Mouse (Mus musculus) cerebellum, adult (tissue): ENCODE data around the gene Dock1.

ENCODE experiments used
- ATAC-seq: cut with Nextera tagmentation; 2 replicates; pipeline ENCODE4 v1.9.2; 2017; ENCODE audit warnings: mild to moderate bottlenecking, moderate library complexity, mixed read lengths; ENCODE audit not compliant: insufficient number of reproducible peaks, low FRiP score, low TSS enrichment

Dock1 gene

GRCm38 (mm10) chr7:134941891-134942290, 271.4 kb downstream of the Dock1 start:
- ATAC-seq: no peak

GRCm38 (mm10) chr7:134943063-134943462, 272.6 kb downstream of the Dock1 start:
- ATAC-seq: no peak

- no peak for ATAC-seq
These were observed 273.2 kb downstream of the Dock1 start for GRCm38 (mm10) chr7:134943701-134944100.

- no peak for ATAC-seq
These were observed 275.7 kb downstream of the Dock1 start for GRCm38 (mm10) chr7:134945925-134946716.

- no peak for ATAC-seq
These were observed 288.6 kb downstream of the Dock1 start for GRCm38 (mm10) chr7:134959086-134959485.

- no peak for ATAC-seq
These were observed 290.4 kb downstream of the Dock1 start for GRCm38 (mm10) chr7:134960871-134961270.

GRCm38 (mm10) chr7:134961608-134962007, 291.2 kb downstream of the Dock1 start:
- no peak for ATAC-seq

GRCm38 (mm10) chr7:134990244-134990643, 319.8 kb downstream of the Dock1 start:
- ATAC-seq: no peak

GRCm38 (mm10) chr7:134990911-134991310, 320.5 kb downstream of the Dock1 start:
- ATAC-seq: no peak

GRCm38 (mm10) chr7:134994983-134995382, 324.5 kb downstream of the Dock1 start:
- no peak for ATAC-seq

- ATAC-seq: no peak
These were observed 331.8 kb downstream of the Dock1 start for GRCm38 (mm10) chr7:135002216-135002615.

- no peak for ATAC-seq
These were observed 332.4 kb downstream of the Dock1 start for GRCm38 (mm10) chr7:135002891-135003290.

GRCm38 (mm10) chr7:135005964-135006560, 335.6 kb downstream of the Dock1 start:
- ATAC-seq: no peak

GRCm38 (mm10) chr7:135008021-135008420, 337.6 kb downstream of the Dock1 start:
- ATAC-seq: no peak

- no peak for ATAC-seq
These were observed 340.5 kb downstream of the Dock1 start for GRCm38 (mm10) chr7:135010997-135011396.

- ATAC-seq: no peak
These were observed 347.1 kb downstream of the Dock1 start for GRCm38 (mm10) chr7:135017531-135017930.

GRCm38 (mm10) chr7:135020762-135021161, 350.3 kb downstream of the Dock1 start:
- ATAC-seq: no peak

- ATAC-seq: no peak
These were observed 351.2 kb downstream of the Dock1 start for GRCm38 (mm10) chr7:135021544-135022100.

- ATAC-seq: no peak
These were observed 354.1 kb downstream of the Dock1 start for GRCm38 (mm10) chr7:135024531-135024930.

GRCm38 (mm10) chr7:135028716-135029115, 358.3 kb downstream of the Dock1 start:
- ATAC-seq: no peak

- no peak for ATAC-seq
These were observed 358.7 kb downstream of the Dock1 start for GRCm38 (mm10) chr7:135029136-135029535.

GRCm38 (mm10) chr7:135031466-135031865, 361.0 kb downstream of the Dock1 start:
- ATAC-seq: no peak
